Mouse (Mus musculus) left cerebral cortex, postnatal 25 days (tissue): ENCODE results near the gene Ap2b1. TPM values are rescaled to one million over a fixed set of nuclear protein-coding genes. Genes with fewer than 3 reads are reported as not detected.
"Not testable (repeated sequence)": the region's sequence is repeated elsewhere in the genome, so short reads cannot be mapped to it uniquely, and the experiment has no call there.

ENCODE experiments used
- DNase-seq, 2 experiments: peaks; one replicate each; pipeline ENCODE4 v3.0.0; 2022; ENCODE audit warnings: low spot score in 2 of 2, mixed read lengths in 1 of 2
- intact Hi-C: fragments of 180-260 bp; cut with DNase I; formaldehyde crosslinking; loops from one replicate; pipeline ENCODE4 v1.15.1; 2025
- total RNA-seq, 2 experiments: library from RNA; stranded (reverse); gene quantifications; 2 replicates each; pipeline ENCODE4 v1.2.3; 2021

The Ap2b1 gene
- total RNA-seq, 2 experiments from 2014 or later, result 291 to 311 TPM

GRCm38 (mm10) chr11:83297816-83298215 is 1.0 kb upstream of the Ap2b1 start:
- DNase-seq, result peak in 1 of 2 experiments; percentile 21
- intact Hi-C loops, result no loop called here

GRCm38 (mm10) chr11:83299724-83300123 is 900 bp downstream of the Ap2b1 start:
- intact Hi-C loops, result no loop called here

GRCm38 (mm10) chr11:83301431-83301831 is 2.6 kb downstream of the Ap2b1 start:
- DNase-seq, result no peak
- intact Hi-C loops, result no loop called here

More at GRCm38 (mm10) chr11:83299724-83300123, 900 bp downstream of the Ap2b1 start:
- DNase-seq, result no peak

GRCm38 (mm10) chr11:83302124-83302523 is 3.3 kb downstream of the Ap2b1 start:
- no peak for DNase-seq
- intact Hi-C loops, result no loop called here

GRCm38 (mm10) chr11:83302526-83303251 is 3.9 kb downstream of the Ap2b1 start, which contains the start of gene Pex12:
TSS of gene Pex12 (minus strand) at chr11:83302586.
- peak; percentile 94 to 98 for DNase-seq

GRCm38 (mm10) chr11:83303751-83304150 is 4.9 kb downstream of the Ap2b1 start:
- intact Hi-C loops, result no loop called here
- peak; percentile 16 to 44 for DNase-seq

More at GRCm38 (mm10) chr11:83302526-83303251, 3.9 kb downstream of the Ap2b1 start, which contains the start of gene Pex12:
- intact Hi-C loops, result no loop called here

- intact Hi-C loops, result no loop called here
Measured at GRCm38 (mm10) chr11:83304485-83304884, 5.7 kb downstream of the Ap2b1 start.

GRCm38 (mm10) chr11:83306700-83307253 is 8.0 kb downstream of the Ap2b1 start:
- intact Hi-C loops, result no loop called here
- DNase-seq, result no peak

More at GRCm38 (mm10) chr11:83304485-83304884, 5.7 kb downstream of the Ap2b1 start:
- DNase-seq, result no peak

GRCm38 (mm10) chr11:83312471-83312870 is 13.6 kb downstream of the Ap2b1 start:
- intact Hi-C loops, result no loop called here
- DNase-seq, result peak; percentile 61 to 82

- DNase-seq, result no peak
- intact Hi-C loops, result no loop called here
Measured at GRCm38 (mm10) chr11:83319048-83319447, 20.2 kb downstream of the Ap2b1 start.

- intact Hi-C loops, result loop anchor here (2.0 kb wide), 1 partner anchor 98 kb away; no protein-coding TSS in a partner anchor
- not testable (repeated sequence) for DNase-seq
Measured at GRCm38 (mm10) chr11:83326692-83327091, 27.9 kb downstream of the Ap2b1 start.

- intact Hi-C loops, result loop anchor here (2.0 kb wide), 1 partner anchor 97 kb away; no protein-coding TSS in a partner anchor
- peak; percentile 44 to 70 for DNase-seq
Measured at GRCm38 (mm10) chr11:83327427-83327826, 28.6 kb downstream of the Ap2b1 start.

GRCm38 (mm10) chr11:83335826-83336225 is 37.0 kb downstream of the Ap2b1 start:
- intact Hi-C loops, result no loop called here
- peak; percentile 26 to 90 for DNase-seq

GRCm38 (mm10) chr11:83339705-83340104 is 40.9 kb downstream of the Ap2b1 start:
- intact Hi-C loops, result no loop called here
- DNase-seq, result no peak

GRCm38 (mm10) chr11:83341716-83342245 is 43.0 kb downstream of the Ap2b1 start:
- intact Hi-C loops, result no loop called here
- DNase-seq, result no peak

GRCm38 (mm10) chr11:83355428-83355827 is 56.6 kb downstream of the Ap2b1 start:
- intact Hi-C loops, result no loop called here
- peak in 1 of 2 experiments; percentile 16 for DNase-seq

- intact Hi-C loops, result loop anchor here (2.0 kb wide), 1 partner anchor 67 kb away; no protein-coding TSS in a partner anchor
- peak in 1 of 2 experiments; percentile 71 for DNase-seq
Measured at GRCm38 (mm10) chr11:83357421-83357820, 58.6 kb downstream of the Ap2b1 start.

GRCm38 (mm10) chr11:83364656-83365055 is 65.8 kb downstream of the Ap2b1 start:
- intact Hi-C loops, result no loop called here
- DNase-seq, result no peak

- DNase-seq, result peak in 1 of 2 experiments; percentile 83
- intact Hi-C loops, result loop anchor here (5.0 kb wide), 1 partner anchor 36 kb away; the partner anchor contains the start of gene Rasl10b
Measured at GRCm38 (mm10) chr11:83371267-83371666, 72.4 kb downstream of the Ap2b1 start.

- intact Hi-C loops, result no loop called here
- no peak for DNase-seq
Measured at GRCm38 (mm10) chr11:83379745-83380341, 81.0 kb downstream of the Ap2b1 start.
